Mouse (Mus musculus) MEL (cell line): ENCODE measurements at regions not wholly inside any gene's neighbourhood (a gene's known extent, or its start where the extent isn't known, plus 50 kb on each side); places are given as distances from the start of the nearest gene placed in this dataset.
A peak's percentile ranks its signal among the peaks of the same experiment; 100 is the strongest.

Experiments used
- DNase-seq: peaks from one replicate; pipeline ENCODE4 v3.0.0; 2011; ENCODE audit warnings: low read depth, low spot score
- H3K27ac ChIP-seq: 2 replicates; pipeline ENCODE4 v1.5.1; 2012; ENCODE audit warnings: low read depth, mild to moderate bottlenecking, control low read depth, low read length, moderate library complexity; ENCODE audit not compliant: control insufficient read depth
- H3K27me3 ChIP-seq, 2 experiments: fragments of 150-350 bp in 1 of 2; sonication (generic) in 1 of 2; 2 replicates each; pipeline ENCODE4 v1.6.1; 2012; ENCODE audit warnings: low read length in 2 of 2, mild to moderate bottlenecking in 2 of 2, improper control_type of control experiment in 1 of 2, moderate library complexity in 1 of 2; ENCODE audit not compliant: insufficient read depth in 2 of 2, control insufficient read depth in 1 of 2
- H3K36me3 ChIP-seq, 2 experiments: 2 replicates each; pipeline ENCODE4 v1.6.1; 2012 to 2014; ENCODE audit warnings: low read length in 2 of 2, improper control_type of control experiment in 1 of 2, inconsistent platforms in 1 of 2, mild to moderate bottlenecking in 1 of 2; ENCODE audit not compliant: insufficient read depth in 2 of 2, control insufficient read depth in 1 of 2
- H3K4me1 ChIP-seq, 2 experiments: fragments of 150-350 bp in 1 of 2; sonication (generic) in 1 of 2; 2 replicates each; pipeline ENCODE4 v1.6.1; 2012; ENCODE audit warnings: low read length in 2 of 2, improper control_type of control experiment in 1 of 2, mild to moderate bottlenecking in 1 of 2; ENCODE audit not compliant: insufficient read depth in 2 of 2, control insufficient read depth in 1 of 2
- H3K4me3 ChIP-seq, 2 experiments: fragments of 150-350 bp in 1 of 2; sonication (generic) in 1 of 2; 2 replicates each; pipeline ENCODE4 v1.5.1; 2012; ENCODE audit warnings: low read depth in 2 of 2, low read length in 2 of 2, mild to moderate bottlenecking in 2 of 2, moderate library complexity in 2 of 2, control low read depth in 1 of 2, improper control_type of control experiment in 1 of 2; ENCODE audit not compliant: control insufficient read depth in 1 of 2, insufficient read depth in 1 of 2
- H3K79me2 ChIP-seq: 2 replicates; pipeline ENCODE4 v1.6.1; 2012; ENCODE audit warnings: mild to moderate bottlenecking, low read length, moderate library complexity; ENCODE audit not compliant: control insufficient read depth, poor library complexity, insufficient read depth
- H3K9ac ChIP-seq: 2 replicates; pipeline ENCODE4 v1.6.1; 2012; ENCODE audit warnings: low read depth, mild to moderate bottlenecking, control low read depth, low read length, moderate library complexity; ENCODE audit not compliant: control insufficient read depth, poor library complexity, severe bottlenecking
- H3K9me3 ChIP-seq: fragments of 150-350 bp; sonication (generic); replicated peaks from 2 replicates; pipeline ENCODE4 v1.6.1; 2012; ENCODE audit warnings: mild to moderate bottlenecking, low read length, improper control_type of control experiment, moderate library complexity; ENCODE audit not compliant: insufficient read depth
- ETS1 ChIP-seq: IDR thresholded peaks from 2 replicates; pipeline ENCODE4 v1.6.1; 2012; ENCODE audit warnings: low read depth, mild to moderate bottlenecking, inconsistent platforms, low read length, improper control_type of control experiment, moderate library complexity
- HCFC1 ChIP-seq: IDR thresholded peaks from 2 replicates; pipeline ENCODE4 v1.6.1; 2012; ENCODE audit warnings: low read depth, mild to moderate bottlenecking, inconsistent platforms, low read length, improper control_type of control experiment, moderate library complexity
- KAT2A ChIP-seq: conservative IDR thresholded peaks from 2 replicates; pipeline ENCODE4 v1.6.1; 2012; ENCODE audit warnings: low read depth, low read length, improper control_type of control experiment, inconsistent platforms
- MAX ChIP-seq: IDR thresholded peaks from 2 replicates; pipeline ENCODE4 v1.6.1; 2011; ENCODE audit warnings: low read length, improper control_type of control experiment
- MAZ ChIP-seq: IDR thresholded peaks from 2 replicates; pipeline ENCODE4 v1.6.1; 2012; ENCODE audit warnings: low read depth, mild to moderate bottlenecking, inconsistent platforms, low read length, improper control_type of control experiment
- MEF2A ChIP-seq: IDR thresholded peaks from 2 replicates; pipeline ENCODE4 v1.6.1; 2014; ENCODE audit warnings: low read depth, mild to moderate bottlenecking, inconsistent platforms, low read length, improper control_type of control experiment; ENCODE audit not compliant: poor library complexity, insufficient replicate concordance, severe bottlenecking; ENCODE audit errors: extremely low read depth
- MXI1 ChIP-seq: IDR thresholded peaks from 2 replicates; pipeline ENCODE4 v1.6.1; 2011; ENCODE audit warnings: mild to moderate bottlenecking, low read depth, low read length, improper control_type of control experiment
- MYB ChIP-seq: IDR thresholded peaks from 2 replicates; pipeline ENCODE4 v1.6.1; 2011; ENCODE audit warnings: mild to moderate bottlenecking, low read depth, low read length, improper control_type of control experiment
- MYC ChIP-seq: IDR thresholded peaks from 2 replicates; pipeline ENCODE4 v1.6.1; 2011; ENCODE audit warnings: low read depth, mild to moderate bottlenecking, low read length, improper control_type of control experiment, moderate library complexity
- NELFE ChIP-seq: IDR thresholded peaks from 2 replicates; pipeline ENCODE4 v1.6.1; 2011; ENCODE audit warnings: low read depth, low read length, improper control_type of control experiment
- POLR2AphosphoS2 ChIP-seq: IDR thresholded peaks from 2 replicates; pipeline ENCODE4 v1.6.1; 2011; ENCODE audit warnings: low read length, improper control_type of control experiment
- POLR2AphosphoS5 ChIP-seq: IDR thresholded peaks from 2 replicates; pipeline ENCODE4 v1.6.1; 2012; ENCODE audit warnings: low read depth, borderline replicate concordance, mild to moderate bottlenecking, inconsistent platforms, low read length, moderate library complexity, mixed read lengths
- TAL1 ChIP-seq: IDR thresholded peaks from 2 replicates; pipeline ENCODE4 v1.6.1; 2012; ENCODE audit warnings: mild to moderate bottlenecking, inconsistent platforms, low read length, moderate library complexity, mixed read lengths
- TBP ChIP-seq: IDR thresholded peaks from 2 replicates; pipeline ENCODE4 v1.8.0; 2011; ENCODE audit warnings: low read depth, low read length, improper control_type of control experiment
- UBTF ChIP-seq: IDR thresholded peaks from 2 replicates; pipeline ENCODE4 v1.6.1; 2012; ENCODE audit warnings: low read depth, mild to moderate bottlenecking, inconsistent platforms, low read length, improper control_type of control experiment, moderate library complexity, borderline replicate concordance; ENCODE audit not compliant: insufficient read depth
- ZNF384 ChIP-seq: IDR thresholded peaks from 2 replicates; pipeline ENCODE4 v1.6.1; 2012; ENCODE audit warnings: low read depth, mild to moderate bottlenecking, inconsistent platforms, low read length, improper control_type of control experiment

GRCm38 (mm10) chr14:76695691-76696355 is 139.1 kb upstream of the Serp2 start:
- peaks cover 0 to 4% of the 10 kb centered on the region in 2 experiments; a peak in 2 of 4 replicates for H3K36me3 ChIP-seq
- peak overlapping the region; percentile 59 for H3K9ac ChIP-seq
- peak; percentile 65 for DNase-seq
- TF ChIP-seq MAZ: 0 out of 2 replicates have a peak, but pooled peaks have one; percentile 19
- 0 out of 2 replicates have a peak, but pooled peaks have one; percentile 19 for TF ChIP-seq MAX
- no peak for TF ChIP-seq ETS1
- TF ChIP-seq MYB: no peak
- TF ChIP-seq MXI1: peak; percentile 41; the same call in 1 of the 2 replicates
- no peak for TF ChIP-seq KAT2A
- 0 out of 2 replicates have a peak, but pooled peaks have one; percentile 23 for TF ChIP-seq MYC
- TF ChIP-seq NELFE: 0 out of 2 replicates have a peak, but pooled peaks have one; percentile 16
- H3K79me2 ChIP-seq: no peaks in the 10 kb centered on the region
- H3K4me1 ChIP-seq: peaks cover 4 to 11% of the 10 kb centered on the region in 2 experiments; a peak in 2 of 4 replicates
- peak overlapping the region; percentile 41 for H3K27ac ChIP-seq
- peak overlapping the region; percentile 64 to 73 for H3K4me3 ChIP-seq
- H3K9me3 ChIP-seq: no peaks in the 10 kb centered on the region
- H3K27me3 ChIP-seq: no peaks in the 10 kb centered on the region

GRCm38 (mm10) chr14:76694894-76695293 is 138.2 kb upstream of the Serp2 start:
- no peak for TF ChIP-seq POLR2AphosphoS5
- TF ChIP-seq HCFC1: no peak
- no peak for TF ChIP-seq POLR2AphosphoS2
- TF ChIP-seq MYC: no peak
- TF ChIP-seq TAL1: no peak
- TF ChIP-seq UBTF: no peak
- no peak for TF ChIP-seq TBP
- no peak for TF ChIP-seq ZNF384
- TF ChIP-seq MEF2A: no peak
- DNase-seq: no peak
- H3K4me1 ChIP-seq: peaks cover 4 to 11% of the 10 kb centered on the region in 2 experiments; a peak in 2 of 4 replicates

More at GRCm38 (mm10) chr14:76694894-76695293, 138.2 kb upstream of the Serp2 start:
- Histone ChIP-seq H3K9ac (no peak overlapping the region), H3K36me3 (peaks cover 0 to 4% of the 10 kb centered on the region in 2 experiments; a peak in 2 of 4 replicates), H3K27me3 (no peaks in the 10 kb centered on the region), H3K9me3 (no peaks in the 10 kb centered on the region), H3K4me3 (peak overlapping the region; percentile 2 to 64; a peak in 3 of 4 replicates), H3K79me2 (no peaks in the 10 kb centered on the region), H3K27ac (no peak overlapping the region)
